Mouse (Mus musculus): Measurements from ENCODE around the gene Gm5737.
A peak's percentile ranks its signal among the peaks of the same experiment; 100 is the strongest.

The Gm5737 gene

DNA sequence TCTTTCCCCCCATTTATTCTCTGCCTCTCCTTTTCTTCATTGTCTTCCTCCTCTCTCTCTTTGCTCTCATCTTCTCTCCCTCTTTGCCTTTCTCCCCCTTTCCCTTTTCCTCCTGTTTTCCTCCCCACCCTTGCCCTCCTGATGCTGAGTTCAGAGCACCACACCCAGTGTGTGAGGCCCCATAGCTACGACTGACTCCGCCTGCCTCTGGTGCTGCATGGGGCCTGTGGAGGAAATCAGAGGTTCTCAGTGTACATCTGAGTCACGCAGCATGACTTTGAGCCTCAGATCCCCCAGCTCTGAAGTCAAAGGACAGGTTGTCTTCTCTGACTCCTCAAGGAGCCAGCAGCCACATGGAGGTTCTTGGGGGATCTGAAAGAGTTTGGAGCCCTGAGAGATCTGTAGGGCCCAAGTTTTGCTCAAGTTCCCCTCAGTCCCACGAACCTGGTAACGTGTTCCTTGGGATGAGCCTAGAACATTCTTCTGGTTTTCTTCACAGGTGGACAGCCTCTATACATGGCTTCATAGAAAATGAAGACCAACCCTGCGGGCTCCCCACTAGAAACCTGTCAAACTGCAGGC is at the start of gene Gm5737:
Gm5737 (plus strand) TSS at position 532 of the 582 bp plus-strand sequence.
- no peak for DNase-seq (ENCODE audit: low spot score in 2 of 2)

DNA sequence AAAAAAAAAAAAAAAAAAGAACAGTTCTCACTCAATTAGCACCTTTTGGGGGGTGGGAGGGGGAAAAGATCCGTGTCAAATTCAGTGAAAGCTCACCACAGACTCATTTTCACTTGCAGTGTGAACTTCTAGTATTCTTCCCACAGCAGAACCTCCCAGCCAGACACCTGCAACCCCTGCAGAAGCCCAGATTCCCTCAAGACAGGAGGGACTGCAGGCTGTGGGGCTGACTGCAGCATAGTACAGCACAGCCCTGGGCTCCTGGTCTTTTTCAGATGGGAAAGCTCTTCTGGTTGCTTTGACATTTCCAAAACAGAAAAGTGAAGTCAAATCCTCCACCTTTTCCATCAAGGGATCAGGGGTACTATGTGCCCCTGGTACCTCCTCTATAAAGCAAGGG is 44.8 kb upstream of the Gm5737 start:
- no peak for DNase-seq (ENCODE audit: low spot score in 2 of 2)

DNA sequence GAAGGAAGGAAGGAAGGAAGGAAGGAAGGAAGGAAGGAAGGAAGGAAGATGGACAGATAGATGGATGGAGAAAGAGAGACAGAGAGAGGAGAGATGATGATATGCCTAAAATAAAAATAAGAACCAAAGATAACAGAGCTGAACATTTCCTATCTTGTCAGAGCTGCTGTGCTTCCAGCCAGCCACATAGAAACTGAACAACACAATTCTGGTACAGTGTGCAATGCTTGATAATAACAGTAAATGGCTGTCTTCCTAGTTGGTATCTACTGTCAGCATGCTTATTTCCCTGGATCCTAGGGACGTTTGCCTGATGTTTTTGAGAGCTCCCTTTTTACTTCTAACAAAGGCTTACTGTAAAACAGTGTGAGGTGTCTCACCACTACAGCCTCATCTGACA is 40.8 kb upstream of the Gm5737 start:
- DNase-seq (ENCODE audit: low spot score in 2 of 2), result no peak

DNA sequence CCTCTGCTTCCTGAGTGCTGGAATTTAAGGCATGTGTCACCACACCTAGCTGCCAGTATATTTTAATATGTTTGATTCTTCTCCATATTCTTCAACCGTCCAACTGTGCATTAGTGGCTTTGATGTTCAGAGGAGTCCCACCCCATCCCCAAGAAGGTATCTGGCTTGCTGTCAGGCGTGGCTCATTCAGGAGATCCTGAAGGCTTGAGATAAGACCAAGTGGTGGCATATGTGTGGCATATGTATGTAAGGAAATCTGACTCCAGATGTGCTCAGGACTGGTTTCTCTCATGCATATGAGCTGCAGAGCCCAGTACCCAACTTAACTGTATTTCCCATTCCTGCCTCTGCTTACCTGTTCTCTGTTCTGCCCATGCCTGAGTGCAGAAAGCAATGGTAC is 34.2 kb upstream of the Gm5737 start:
- no peak for DNase-seq (ENCODE audit: low spot score in 2 of 2)

DNA sequence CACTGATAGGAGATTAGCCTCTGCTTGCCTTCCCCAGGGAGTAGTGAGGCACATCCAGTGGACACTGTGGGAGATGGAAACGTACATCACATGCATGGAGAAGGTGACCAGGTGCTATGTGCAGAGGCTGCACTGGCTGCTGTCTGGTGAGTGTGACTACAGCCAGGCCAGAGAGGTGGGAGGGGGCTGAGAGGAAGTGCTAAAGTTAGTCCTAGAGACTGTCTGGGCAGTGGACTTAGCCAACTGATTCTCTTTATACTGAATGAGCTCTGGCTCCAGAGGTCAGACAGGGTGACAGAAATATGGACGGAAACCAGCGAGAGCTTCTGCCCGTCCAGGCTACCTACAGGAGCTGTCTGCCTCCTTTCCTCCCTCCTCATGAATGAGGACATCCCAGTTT is 16.6 kb upstream of the Gm5737 start:
- no peak for DNase-seq (ENCODE audit: low spot score in 2 of 2)

DNA sequence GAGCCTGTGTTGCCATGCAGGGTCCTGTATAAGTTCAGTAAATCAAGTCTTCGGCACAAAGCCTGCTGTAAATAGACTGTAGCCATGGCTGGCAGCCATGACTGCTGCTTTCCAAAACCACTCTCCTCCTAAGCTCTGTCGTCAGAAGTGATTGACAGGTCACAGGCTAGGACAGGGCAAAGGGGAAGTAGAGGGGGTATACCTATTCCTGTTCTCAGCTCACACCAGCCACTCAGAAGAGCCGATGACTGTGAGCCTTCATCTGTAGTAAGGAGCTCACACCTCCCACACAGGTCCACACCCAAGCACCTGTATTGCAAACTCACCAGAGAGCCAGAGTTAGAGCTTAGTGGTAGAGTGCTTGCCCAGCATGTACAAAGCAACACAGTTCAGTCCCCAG is 15.8 kb upstream of the Gm5737 start:
- no peak for DNase-seq (ENCODE audit: low spot score in 2 of 2)

DNA sequence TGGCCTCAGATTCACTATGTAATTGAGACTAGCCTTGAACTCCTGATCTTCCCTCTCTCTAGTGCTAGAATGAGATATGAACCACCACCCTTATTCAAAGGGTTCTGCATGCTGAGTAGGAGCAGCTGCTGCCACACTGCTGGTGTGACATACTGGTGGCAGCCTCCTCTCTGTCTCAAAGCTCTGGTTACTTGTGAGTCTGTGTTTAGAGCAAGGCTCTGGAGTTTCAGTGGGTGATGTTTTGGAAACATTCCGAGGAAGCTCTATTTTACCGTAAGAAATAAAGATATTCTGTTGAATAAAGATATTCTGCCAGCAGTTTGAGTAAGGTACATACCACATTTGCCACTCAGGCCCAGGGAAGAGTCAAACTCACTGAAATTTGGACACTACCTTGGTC is 8.9 kb upstream of the Gm5737 start:
- no peak for DNase-seq (ENCODE audit: low spot score in 2 of 2)

DNA sequence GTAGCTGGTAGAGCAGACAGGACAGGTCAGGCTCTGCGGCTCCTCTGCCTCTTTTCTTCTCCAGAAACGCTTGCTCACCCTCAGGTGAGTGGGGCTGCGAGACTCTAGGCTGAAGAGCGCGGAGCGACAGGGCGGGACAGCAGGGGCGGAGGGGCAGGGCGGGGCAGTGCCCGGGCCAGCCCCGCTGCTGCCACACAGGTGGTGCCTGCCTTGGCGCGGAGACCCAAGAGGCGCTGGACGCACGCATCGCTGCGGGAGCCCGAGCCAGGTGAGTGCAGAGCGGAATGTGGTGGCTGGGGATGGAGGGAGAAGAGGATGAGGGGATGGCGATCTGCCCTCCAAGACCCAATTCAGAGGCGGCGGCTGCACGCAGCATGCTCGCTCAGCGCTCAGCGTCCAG is 2.5 kb upstream of the Gm5737 start:
- DNase-seq (ENCODE audit: low spot score in 2 of 2), result no peak

DNA sequence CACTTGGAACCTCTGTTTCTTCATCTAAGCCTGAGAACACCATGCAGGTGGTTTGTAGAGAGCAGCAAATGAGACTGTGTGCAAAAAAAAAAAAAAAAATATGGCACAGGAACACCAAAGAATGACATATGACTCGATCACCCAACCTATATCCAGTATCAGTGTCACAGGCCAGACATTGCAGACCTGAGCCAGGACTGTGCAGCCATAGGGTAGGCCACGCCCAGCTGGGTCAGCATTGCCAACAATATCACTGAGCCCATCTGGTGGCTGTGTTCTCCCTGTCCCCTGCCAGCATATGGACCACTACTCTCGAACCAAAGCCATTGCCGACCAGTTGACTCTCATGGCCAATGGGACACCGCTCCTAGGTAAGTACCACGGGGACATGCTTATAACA is 5.4 kb downstream of the Gm5737 start:
- no peak for DNase-seq (ENCODE audit: low spot score in 2 of 2)

DNA sequence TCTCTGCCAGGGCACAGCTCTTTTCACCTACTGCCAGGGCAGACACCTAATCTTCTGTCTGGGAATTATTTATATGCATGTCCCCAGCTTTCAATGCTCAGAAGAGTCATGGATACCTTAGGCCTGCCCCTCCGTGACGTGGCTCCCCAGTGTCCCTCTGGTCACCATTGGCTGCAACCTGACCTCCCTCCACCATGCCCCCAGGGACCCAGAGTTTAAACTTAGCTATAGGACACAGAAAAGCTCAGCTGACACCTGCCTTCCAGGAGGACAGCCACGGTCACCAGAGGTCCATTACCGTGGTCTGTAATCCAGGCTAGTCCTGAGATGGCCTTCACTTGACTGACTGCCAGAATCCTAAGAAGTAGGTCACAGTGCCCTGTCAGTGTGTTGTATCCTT is 7.2 kb downstream of the Gm5737 start:
- DNase-seq (ENCODE audit: low spot score in 2 of 2), result no peak

DNA sequence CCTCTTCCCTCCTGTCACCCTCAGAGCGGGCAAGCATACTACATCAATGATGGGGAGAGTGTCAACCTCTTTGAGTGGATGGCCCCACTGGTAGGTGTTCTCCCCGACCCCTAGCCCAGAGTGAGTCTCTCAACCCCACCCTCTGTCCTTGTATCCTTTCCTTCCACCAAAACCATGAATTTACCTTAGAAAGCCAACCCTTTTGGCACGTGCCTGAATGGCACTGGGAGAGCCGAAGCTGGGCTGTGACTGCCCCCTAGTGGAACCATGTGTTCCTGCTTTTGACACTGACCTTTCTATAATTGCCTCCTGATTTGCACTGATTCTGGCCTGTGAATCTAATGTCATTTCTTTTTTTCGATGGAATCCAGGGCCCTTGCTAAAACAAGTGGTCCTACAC is 11.1 kb downstream of the Gm5737 start:
- DNase-seq (ENCODE audit: low spot score in 2 of 2), result peak; percentile 24 to 36

DNA sequence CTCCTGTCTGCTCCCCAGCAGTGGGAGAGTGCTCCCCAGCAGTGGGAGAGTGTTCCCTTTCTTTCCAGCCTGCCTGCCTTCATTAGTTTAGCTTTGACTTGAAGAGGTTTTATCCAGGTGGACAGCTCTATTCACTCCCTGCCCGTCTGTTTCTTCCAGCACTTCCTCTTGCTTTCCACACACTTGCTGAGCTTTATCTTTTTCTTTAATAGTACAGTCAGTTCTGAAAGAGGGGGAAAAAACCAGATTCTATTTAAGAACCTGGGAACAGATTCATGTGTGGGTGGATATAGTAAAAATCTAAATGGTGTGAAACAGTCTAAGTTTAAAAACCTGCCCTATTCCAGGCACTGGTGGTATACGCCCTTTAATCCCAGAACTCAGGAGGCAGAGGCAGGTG is 12.9 kb downstream of the Gm5737 start:
- peak in 1 of 2 experiments; percentile 34 for DNase-seq (ENCODE audit: low spot score in 2 of 2)

DNA sequence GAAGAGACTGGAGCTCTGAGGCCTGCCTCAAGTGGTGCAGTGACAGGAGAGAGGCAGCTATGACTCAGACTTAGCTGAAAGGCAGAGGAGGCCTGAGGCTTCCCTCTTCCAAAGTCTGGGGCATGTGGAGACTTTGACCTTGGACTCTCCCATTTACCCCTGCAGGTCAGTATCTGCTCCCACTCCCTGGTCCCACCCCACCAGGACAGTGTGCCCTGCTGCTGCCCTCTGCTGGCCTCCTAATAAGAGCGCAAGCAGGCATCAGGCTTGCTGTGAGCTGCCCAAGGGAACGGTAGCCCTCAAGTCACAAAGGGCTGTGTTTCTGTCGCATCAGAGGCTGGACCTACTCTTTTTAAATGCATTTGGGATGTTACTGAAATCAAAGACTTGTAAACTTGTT is 14.2 kb downstream of the Gm5737 start:
- no peak for DNase-seq (ENCODE audit: low spot score in 2 of 2)

DNA sequence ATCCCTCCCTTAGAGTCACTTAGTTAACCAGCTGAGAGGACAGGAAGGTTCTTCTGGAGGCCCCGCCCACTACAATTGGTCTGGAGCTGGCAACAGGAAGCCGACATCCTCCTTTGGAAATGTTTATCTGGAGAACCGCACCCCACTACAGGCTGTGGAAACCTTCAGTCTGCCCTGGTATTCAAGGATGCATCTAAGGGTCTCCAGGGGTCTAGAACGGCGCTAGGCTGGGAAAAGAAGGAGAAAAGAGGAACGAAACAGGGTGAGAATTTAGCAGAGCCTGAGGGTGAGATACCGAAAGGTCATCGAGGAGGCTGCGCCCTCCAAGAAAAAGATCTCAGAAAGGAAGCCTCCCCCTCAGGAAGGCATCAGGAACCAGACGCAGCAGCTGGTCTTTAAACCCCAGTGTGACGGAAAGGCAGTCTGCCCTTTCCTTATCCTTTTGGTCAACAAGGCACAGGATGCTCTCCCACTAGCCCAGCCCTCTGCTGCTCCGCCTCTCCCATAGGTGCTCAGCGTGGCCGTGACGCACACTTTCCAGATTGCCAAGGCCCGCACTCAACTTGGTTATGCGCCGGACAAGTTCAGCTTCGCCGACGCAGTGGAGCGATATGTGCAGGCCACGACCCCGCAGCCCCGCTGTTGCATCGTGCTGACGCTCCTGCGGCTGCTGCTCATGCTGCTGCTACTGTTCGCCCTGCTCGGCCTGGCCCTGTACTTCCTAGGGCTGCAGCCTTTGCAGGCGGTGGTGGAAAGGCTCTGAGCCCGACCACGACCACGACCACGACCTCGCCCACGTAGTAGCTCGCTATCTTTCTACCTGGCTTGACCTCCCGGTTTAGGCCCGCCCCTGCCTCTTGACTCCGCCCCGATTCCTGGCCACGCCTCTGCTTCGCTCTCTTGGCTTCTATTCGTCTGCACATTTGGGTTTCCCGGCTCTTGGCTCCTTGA is 18.5 kb downstream of the Gm5737 start:
- DNase-seq (ENCODE audit: low spot score in 2 of 2), result peak; percentile 20 to 54

DNA sequence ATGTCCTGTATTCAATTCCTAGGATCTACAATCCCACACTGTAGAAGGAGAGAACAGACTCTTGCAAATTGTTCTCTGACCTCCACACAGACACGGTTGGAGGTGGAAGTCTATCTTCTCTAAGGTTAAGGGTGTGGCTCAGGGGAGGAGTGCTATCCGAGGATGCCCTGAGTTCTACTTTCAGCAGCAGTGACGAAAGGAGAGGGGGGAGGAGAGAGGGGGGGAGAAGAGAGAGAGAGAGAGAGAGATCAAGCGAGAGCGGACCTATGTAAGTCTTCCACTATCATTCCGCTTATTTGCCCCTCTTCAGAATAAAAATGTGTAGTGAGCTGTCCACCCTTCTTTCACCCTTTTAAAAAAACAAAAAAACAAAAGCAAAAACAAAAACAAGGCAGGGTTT is 22.3 kb downstream of the Gm5737 start:
- DNase-seq (ENCODE audit: low spot score in 2 of 2), result no peak

DNA sequence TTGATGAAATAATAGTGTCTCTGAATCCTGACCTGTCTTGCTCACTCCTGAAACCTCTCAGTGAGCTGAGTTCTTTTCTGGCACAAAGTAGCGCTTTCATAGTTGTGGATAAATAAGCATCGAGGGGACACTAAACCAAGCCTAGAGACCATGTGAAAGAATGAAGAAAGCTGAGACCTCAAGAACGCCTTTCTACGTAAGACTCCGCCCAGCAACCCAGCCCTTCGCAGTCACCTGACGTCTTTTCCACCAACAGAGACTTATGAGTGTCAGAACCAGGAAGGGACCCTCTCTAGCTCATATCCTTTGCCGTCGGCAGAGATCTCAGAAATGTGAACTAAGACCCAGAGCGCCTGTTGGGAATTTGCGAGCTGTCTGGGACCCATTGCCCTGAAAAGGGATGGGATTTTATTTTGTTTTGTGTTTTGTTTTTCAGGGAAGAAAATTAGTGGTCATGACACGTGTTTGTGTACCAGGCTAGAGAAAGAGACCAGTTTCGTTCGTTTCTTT is 22.8 kb downstream of the Gm5737 start:
- DNase-seq (ENCODE audit: low spot score in 2 of 2), result peak; percentile 57 to 69

DNA sequence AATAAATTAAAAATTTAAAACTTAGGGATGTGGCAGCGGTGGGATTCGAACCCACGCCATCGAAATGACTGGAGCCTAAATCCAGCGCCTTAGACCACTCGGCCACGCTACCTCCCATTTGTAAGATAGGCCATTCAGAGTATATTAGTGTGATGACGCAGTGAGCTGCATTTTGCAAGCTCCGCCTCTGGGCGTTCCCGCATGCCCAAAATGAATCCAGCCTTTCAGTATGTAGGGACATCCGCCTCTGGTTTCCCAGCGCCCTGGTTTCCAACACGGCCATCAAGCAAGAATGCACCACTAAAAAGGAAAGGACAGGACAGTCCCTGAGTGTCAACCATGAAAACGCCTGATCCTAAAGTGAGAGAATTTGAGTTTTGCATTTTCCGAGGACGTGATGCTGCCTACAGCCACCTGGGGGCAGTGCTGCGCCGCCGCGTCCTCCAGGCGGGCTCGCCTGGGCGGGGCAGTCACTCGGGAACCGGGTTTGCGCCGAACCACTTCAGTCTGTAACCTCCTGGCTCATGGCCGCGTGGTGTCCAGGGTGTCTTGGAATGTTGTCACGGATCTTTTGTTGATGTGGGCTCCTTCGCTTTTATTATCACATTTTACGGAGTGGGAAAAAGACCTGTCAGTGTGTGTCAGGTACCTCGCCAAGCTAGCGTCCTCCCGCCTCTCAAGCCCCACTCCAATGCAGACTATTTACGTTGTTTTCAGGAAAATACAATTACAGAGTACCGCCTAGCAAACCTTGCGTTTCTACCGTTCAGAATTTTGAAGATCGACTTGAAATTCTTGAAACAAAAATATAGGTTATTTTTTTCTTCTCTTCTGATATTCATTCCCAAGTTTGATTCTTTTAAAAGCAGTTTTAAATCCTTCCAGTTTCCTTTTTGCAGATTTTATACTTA is 23.5 kb downstream of the Gm5737 start:
- DNase-seq (ENCODE audit: low spot score in 2 of 2), result peak; percentile 92 to 95

DNA sequence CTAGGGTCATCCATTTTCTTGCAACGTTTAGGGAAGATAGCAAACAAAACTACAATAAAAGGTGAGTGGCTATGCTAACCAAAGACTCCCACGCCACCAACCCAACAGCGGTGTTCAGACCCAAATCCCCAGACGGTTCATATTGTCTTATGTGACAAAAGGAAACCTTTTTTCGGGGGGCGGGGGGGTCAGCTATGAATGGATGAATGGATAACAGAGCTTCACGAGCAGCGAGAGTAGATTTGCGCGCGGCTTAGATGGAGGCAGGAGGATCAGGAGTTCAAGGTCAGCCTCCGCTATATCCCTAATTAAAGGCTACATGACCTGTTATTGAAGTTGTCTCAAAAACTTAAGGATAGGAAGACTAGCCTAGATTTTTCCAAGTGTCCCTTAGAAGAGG is 24.2 kb downstream of the Gm5737 start:
- DNase-seq (ENCODE audit: low spot score in 2 of 2), result no peak

DNA sequence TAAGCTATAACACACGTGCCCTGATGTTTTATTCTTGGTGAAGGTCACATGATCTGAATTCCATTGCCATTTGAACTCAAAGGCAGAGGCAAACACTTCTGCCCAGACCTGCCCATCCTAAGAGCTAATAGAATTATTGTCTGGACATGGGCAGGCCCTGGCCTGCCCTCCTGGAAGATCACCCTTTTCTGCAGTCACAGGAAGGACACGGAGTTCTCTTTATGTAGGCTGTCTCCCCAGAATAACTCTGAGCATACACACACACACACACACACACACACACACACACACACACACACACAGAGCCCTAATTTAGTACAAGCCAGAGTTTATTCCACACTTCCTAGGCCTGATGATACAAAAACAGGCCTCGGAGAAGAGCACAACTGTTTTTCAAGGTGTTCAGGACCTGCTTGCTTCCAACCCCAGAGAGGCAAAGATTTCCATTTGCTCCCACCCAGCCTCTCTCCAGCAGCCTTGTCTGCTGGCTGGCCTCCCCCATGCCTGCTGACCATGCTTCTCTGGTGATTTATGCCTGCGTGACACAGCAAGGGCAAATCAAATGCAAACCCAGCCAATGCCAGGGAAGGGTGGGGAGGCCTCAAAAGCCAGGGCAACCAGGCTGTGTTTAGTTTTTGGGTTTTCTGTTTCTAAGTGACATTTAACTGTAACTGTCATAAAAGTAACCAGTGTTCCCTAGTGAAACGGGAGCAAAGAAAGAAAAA is 26.4 kb downstream of the Gm5737 start:
- no peak for DNase-seq (ENCODE audit: low spot score in 2 of 2)

DNA sequence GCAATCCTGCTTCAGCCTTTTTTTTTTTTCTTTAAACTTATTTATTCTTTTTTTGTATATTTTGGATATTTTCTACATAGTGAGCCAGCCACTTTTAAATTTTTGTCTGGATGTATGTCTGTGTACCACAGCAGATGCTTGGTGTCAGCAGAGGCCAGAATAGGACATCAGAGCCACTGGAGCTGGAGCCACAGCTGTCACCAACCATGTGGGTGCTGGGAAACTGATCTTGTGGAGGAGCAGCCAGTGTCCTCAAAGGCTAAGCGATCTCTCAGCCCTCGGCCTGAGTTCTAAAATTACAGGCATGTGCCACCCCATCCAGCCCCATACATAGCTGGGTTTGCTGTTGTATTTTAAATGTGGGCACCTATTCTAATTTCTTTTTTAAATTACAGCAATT is 27.6 kb downstream of the Gm5737 start:
- DNase-seq (ENCODE audit: low spot score in 2 of 2), result no peak

DNA sequence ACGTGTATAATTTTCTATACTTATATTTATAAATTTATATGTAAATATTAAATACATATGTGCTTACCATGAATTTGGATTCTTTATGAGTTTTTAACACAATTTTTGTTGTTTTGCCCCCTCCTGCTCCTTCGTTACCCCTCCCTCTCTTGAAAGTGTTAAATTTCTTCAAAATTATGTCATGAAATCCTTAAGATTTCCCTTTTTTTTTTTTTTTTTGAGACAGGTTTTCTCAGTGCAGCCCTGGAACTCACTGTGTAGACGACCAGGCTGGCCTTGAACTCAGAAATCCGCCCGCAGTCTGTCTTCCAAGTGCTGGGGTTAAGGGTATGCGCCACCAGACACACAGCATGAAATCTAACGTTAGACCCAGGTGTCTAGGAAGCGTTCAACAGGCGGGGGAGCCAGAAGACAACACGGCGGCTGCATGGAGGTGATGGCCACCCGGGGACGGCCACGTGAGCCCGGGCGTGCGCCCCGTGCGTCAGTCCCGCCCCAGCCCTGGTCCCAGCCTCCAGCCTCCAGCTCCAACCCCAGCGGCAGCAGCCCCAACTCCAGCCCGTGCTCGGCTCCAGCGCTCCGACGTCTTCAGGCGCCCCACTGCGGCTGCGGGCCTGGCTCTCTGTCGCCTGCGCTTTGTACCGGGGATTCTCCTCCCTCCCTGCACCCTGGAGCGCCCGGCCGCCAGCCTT is 30.3 kb downstream of the Gm5737 start, which contains the start of gene Eef2k:
Eef2k (plus strand) TSS at position 487 of the 692 bp plus-strand sequence.
- peak; percentile 86 for DNase-seq (ENCODE audit: low spot score in 2 of 2)

Measured in right cerebral cortex, postnatal 36 days (tissue).